Mouse (Mus musculus): ENCODE data around the gene Cisd2. TPM values are rescaled to one million over a fixed set of nuclear protein-coding genes. Genes with fewer than 3 reads are reported as not detected.

The Cisd2 gene
- polyA plus RNA-seq (2017; shearing (Covaris generic)), result 127 TPM

DNA sequence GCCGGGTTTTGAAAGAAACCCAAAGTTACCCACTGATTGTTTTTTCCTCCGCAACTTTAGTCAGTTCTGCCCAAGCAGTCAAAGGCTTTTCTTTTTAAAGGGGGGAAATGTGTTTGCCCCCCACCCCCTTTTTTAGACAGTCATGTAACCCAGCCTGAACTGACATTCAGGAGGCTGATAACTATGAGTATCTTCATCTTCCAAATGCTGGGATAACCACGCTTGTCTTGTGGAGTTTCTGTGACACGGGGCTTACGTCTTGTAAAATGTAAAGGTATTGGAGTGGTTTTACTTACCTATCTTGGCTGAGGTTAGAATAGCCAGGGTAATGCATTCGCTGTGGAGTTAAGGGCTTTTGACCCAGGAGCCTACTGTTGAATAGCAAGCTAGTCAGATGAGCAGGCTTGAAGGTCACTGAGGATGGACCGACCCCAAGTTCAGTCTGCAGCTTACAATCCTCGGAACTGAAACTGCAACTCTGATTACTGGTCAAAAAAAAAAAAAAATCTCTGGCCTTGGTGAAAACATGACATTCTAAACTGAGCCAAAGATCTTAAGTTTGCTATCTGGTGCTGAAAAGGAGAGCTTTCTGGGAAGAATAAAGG is at the start of gene Cisd2:
Gene Cisd2 (minus strand): TSS at position 318 of the 605 bp plus-strand sequence.

GRCm38 (mm10) chr3:135437758-135438495 is 14.2 kb upstream of the Cisd2 start, which contains the start of gene Ube2d3:
Gene Ube2d3, plus strand, starts transcription at chr3:135438149.

Other genes starting within 250 kb of the Cisd2 start
- gene Cenpe, start 211.4 kb downstream of the Cisd2 start, polyA plus RNA-seq (2017; shearing (Covaris generic)), result 0.57 TPM
- gene Bdh2, start 142.7 kb downstream of the Cisd2 start, polyA plus RNA-seq (2017; shearing (Covaris generic)), result not detected
- 3.4 TPM for gene Slc9b2, start 116.2 kb downstream of the Cisd2 start, polyA plus RNA-seq (2017; shearing (Covaris generic))
- not detected for gene Slc9b1, start 75.9 kb downstream of the Cisd2 start, polyA plus RNA-seq (2017; shearing (Covaris generic))
- 927 TPM for gene Ube2d3, start 14.2 kb upstream of the Cisd2 start, polyA plus RNA-seq (2017; shearing (Covaris generic))
- 16.6 TPM for gene Manba, start 61.7 kb upstream of the Cisd2 start, polyA plus RNA-seq (2017; shearing (Covaris generic))